Mouse (Mus musculus) gastrocnemius, postnatal 10 days (tissue): ENCODE measurements around the gene Gm12355. TPM values are rescaled to one million over a fixed set of nuclear protein-coding genes. Genes with fewer than 3 reads are reported as not detected.

Experiments
- DNase-seq: peaks from one replicate; pipeline ENCODE4 v3.0.0; 2021; ENCODE audit warnings: mixed read lengths
- total RNA-seq, 2 experiments: library from RNA; stranded (reverse); gene quantifications; 2 replicates each; pipeline ENCODE4 v1.2.3; 2021

Gm12355 gene
- total RNA-seq, 2 experiments from 2014 or later: 8.2 to 10.3 TPM

GRCm38 (mm10) chr11:98581286-98582029 is 44.0 kb downstream of the Gm12355 start:
- DNase-seq: no peak

GRCm38 (mm10) chr11:98580301-98581121 is 45.0 kb downstream of the Gm12355 start:
- no peak for DNase-seq

- no peak for DNase-seq
These were observed 47.7 kb downstream of the Gm12355 start for GRCm38 (mm10) chr11:98577776-98578175.

Other genes with a start within 250 kb of the Gm12355 start
- gene Tcap, start 241.8 kb downstream of the Gm12355 start, total RNA-seq: 100 to 1,000 TPM; 585 to 712 TPM
- under 1 TPM; 0.28 to 0.77 TPM for gene Pnmt, start 239.2 kb downstream of the Gm12355 start, total RNA-seq
- 1 to 10 TPM; 3.2 to 3.5 TPM for gene Pgap3, start 225.2 kb downstream of the Gm12355 start, total RNA-seq
- gene Erbb2, start 213.2 kb downstream of the Gm12355 start, total RNA-seq: 1 to 10 TPM; 7.2 to 8.7 TPM
- 10 to 100 TPM; 28.0 to 31.6 TPM for gene Mien1, start 186.7 kb downstream of the Gm12355 start, total RNA-seq
- gene Grb7, start 179.3 kb downstream of the Gm12355 start, total RNA-seq: under 1 TPM; 0.09 to 0.18 TPM
- under 1 TPM; 0.09 to 0.93 TPM for gene Ikzf3, start 79.6 kb downstream of the Gm12355 start, total RNA-seq
- not detected for gene Zpbp2, start 74.6 kb downstream of the Gm12355 start, total RNA-seq
- 10 to 100 TPM; 20.4 to 23.1 TPM for gene Ormdl3, start 38.3 kb downstream of the Gm12355 start, total RNA-seq
- not detected for gene Lrrc3c, start 27.4 kb downstream of the Gm12355 start, total RNA-seq
- under 1 TPM; 0.45 to 0.47 TPM for gene Gsdma3, start 699 bp upstream of the Gm12355 start, total RNA-seq
- not detected for gene Gsdma2, start 21.1 kb upstream of the Gm12355 start, total RNA-seq
- not detected for gene Gsdma, start 38.7 kb upstream of the Gm12355 start, total RNA-seq
- gene Psmd3, start 56.9 kb upstream of the Gm12355 start, total RNA-seq: 100 to 1,000 TPM; 112 to 113 TPM
- not detected for gene Csf3, start 75.6 kb upstream of the Gm12355 start, total RNA-seq
- 10 to 100 TPM; 47.8 to 52.5 TPM for gene Med24, start 103.8 kb upstream of the Gm12355 start, total RNA-seq
- 100 to 1,000 TPM; 149 to 169 TPM for gene Thra, start 115.0 kb upstream of the Gm12355 start, total RNA-seq
- 10 to 100 TPM; 42.4 to 58.7 TPM for gene Nr1d1, start 149.7 kb upstream of the Gm12355 start, total RNA-seq
- gene Msl1, start 169.9 kb upstream of the Gm12355 start, total RNA-seq: 10 to 100 TPM; 62.6 to 74.1 TPM
- 10 to 100 TPM; 19.1 to 26.2 TPM for gene Casc3, start 179.2 kb upstream of the Gm12355 start, total RNA-seq
- gene Rapgefl1, start 211.1 kb upstream of the Gm12355 start, total RNA-seq: 1 to 10 TPM; 1.9 to 2.6 TPM
- gene Wipf2, start 238.0 kb upstream of the Gm12355 start, total RNA-seq: 1 to 10 TPM; 6.3 to 9.0 TPM